Mouse (Mus musculus) spleen, postnatal 0 days (tissue): Measurements from ENCODE around the gene Denr. TPM values are rescaled to one million over a fixed set of nuclear protein-coding genes. Genes with fewer than 3 reads are reported as not detected.

Source experiments
- polyA plus RNA-seq: library from polyadenylated mRNA; unstranded; fragments of >200 nt; fragmentation: Nextera tagmentation; extraction: Ambion mirVana; gene quantifications from 2 replicates; pipeline ENCODE4 v1.2.1, GENCODE M21; 2015

The Denr gene
- polyA plus RNA-seq, result 77.7 and 93.2 TPM in 2 replicates

GRCm38 (mm10) chr5:123906976-123907630 is at the start of gene Denr:
Gene Denr, plus strand, starts transcription at chr5:123907175.

DNA sequence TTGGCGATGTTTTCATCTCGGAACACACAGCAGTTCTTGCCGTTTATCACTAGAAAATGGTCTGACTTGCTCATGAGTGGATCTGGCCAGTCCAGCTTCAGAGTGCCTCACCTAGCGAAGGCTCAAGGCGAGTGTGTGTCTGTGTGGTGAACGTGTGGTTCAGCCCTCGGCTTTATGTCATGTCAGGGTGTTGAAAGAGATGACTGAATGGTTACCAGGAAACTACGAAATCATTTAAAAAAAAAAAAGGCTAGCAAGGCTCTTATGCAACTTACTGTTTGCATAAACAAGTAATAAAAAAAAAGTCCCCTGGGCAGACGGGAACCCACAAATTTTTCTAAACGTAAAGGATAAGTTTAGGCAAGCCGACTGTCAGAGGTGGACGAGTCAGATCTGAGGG is 41.6 kb upstream of the Denr start, which contains the start of gene Hcar2:
TSS of gene Hcar2 (minus strand) at position 135 of the 400 bp plus-strand sequence.

DNA sequence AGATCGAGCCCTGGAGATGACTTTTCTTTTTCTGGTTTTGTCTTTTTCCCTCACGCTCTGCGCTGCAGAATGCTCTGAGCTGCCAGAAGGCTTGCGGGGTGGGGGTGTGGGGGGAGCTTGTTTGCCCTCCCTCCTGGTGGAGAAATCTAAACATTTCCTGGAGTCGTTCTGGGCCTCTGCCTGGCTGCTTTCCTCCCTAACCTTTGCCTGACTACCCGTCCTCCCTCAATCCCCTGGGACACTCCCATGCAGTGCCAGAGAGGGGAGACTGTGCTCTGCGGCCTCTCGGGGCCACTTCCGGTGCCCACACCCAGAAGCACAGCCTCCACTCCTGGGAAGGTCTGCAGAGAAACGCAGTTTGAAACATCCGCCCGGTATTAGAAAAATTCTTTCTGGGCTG is 27.0 kb upstream of the Denr start, which contains the start of gene Hcar1:
TSS of gene Hcar1 (minus strand) at position 93 of the 400 bp plus-strand sequence.

GRCm38 (mm10) chr5:123927118-123927517 is 20.1 kb downstream of the Denr start, which contains the start of gene Gm43518:
Gene Gm43518, plus strand, starts transcription at chr5:123927418.

GRCm38 (mm10) chr5:123930508-123930989 is 23.6 kb downstream of the Denr start, which contains the start of gene Ccdc62:
Gene Ccdc62, plus strand, starts transcription at chr5:123930679.

DNA sequence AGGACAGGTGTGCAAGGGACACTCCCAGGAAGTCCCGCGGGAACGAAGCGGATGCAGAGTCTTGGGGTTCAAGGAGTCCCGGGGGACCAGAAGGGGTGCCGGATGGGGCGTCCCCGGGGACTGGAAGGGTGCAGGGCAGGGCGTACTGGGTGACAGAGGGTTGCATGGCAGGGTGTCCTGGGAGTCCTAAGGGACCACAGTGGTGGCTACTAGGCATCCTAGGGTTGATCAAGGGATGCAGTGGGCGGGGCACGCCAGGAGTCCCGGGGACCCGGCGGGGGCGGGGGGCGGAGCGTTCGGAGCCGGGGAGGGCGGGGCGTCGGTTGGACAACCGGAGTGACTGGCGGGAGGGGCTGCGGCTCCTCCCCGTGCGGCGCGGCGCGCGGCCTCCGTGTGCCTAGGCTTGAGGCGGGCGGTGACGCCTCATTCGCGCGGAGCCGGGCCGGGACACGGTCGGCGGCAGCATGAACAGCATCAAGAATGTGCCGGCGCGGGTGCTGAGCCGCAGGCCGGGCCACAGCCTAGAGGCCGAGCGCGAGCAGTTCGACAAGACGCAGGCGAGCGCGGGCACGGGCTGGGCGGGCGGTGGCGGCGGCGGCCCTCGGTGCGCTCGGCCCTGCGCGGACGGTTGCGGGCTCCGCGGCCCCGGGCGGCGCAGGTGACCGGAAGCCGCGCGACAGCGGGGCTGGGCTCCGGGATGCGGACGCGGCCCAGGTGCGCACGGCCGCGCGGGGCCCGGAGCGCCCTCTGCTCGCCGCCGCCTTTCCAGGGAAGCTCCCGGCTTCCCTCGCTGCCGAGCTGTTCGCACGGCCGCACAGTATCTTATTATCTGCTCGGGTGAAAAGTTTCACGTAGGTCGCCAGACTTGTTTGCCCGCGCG is 66.6 kb downstream of the Denr start, which contains the start of gene Hip1r:
TSS of gene Hip1r (plus strand) at position 330 of the 880 bp plus-strand sequence.

Other genes starting within 250 kb of the Denr start
- 19.6 and 21.0 TPM in 2 replicates for gene Clip1, start 222.6 kb upstream of the Denr start, polyA plus RNA-seq
- 47.6 and 49.0 TPM in 2 replicates for gene Zcchc8, start 186.1 kb upstream of the Denr start, polyA plus RNA-seq
- 69.5 and 70.0 TPM in 2 replicates for gene Rsrc2, start 157.8 kb upstream of the Denr start, polyA plus RNA-seq
- gene Kntc1, start 157.5 kb upstream of the Denr start, polyA plus RNA-seq, result 28.1 and 31.0 TPM in 2 replicates
- 1.2 and 2.4 TPM in 2 replicates for gene Hcar2, start 41.7 kb upstream of the Denr start, polyA plus RNA-seq
- gene Hcar1, start 27.2 kb upstream of the Denr start, polyA plus RNA-seq, result 1.4 and 1.8 TPM in 2 replicates
- 2.4 and 3.9 TPM in 2 replicates for gene Gm43518, start 20.2 kb downstream of the Denr start, polyA plus RNA-seq
- 3.3 and 4.4 TPM in 2 replicates for gene Ccdc62, start 23.5 kb downstream of the Denr start, polyA plus RNA-seq
- 4.4 and 5.3 TPM in 2 replicates for gene Hip1r, start 66.5 kb downstream of the Denr start, polyA plus RNA-seq
- 14.6 and 17.0 TPM in 2 replicates for gene Vps37b, start 125.1 kb downstream of the Denr start, polyA plus RNA-seq
- 10.5 and 11.2 TPM in 2 replicates for gene Abcb9, start 188.6 kb downstream of the Denr start, polyA plus RNA-seq
- gene Ogfod2, start 205.1 kb downstream of the Denr start, polyA plus RNA-seq, result 21.4 and 22.1 TPM in 2 replicates
- 93.1 and 93.9 TPM in 2 replicates for gene Arl6ip4, start 208.9 kb downstream of the Denr start, polyA plus RNA-seq